Mouse (Mus musculus) liver, embryonic 18 days (tissue): ENCODE measurements around the gene Adcy6. TPM values are rescaled to one million over a fixed set of nuclear protein-coding genes. Genes with fewer than 3 reads are reported as not detected.

Experiments
- polyA plus RNA-seq: library from polyadenylated mRNA; depleted of rRNA; stranded (reverse); fragments of >200 nt; gene quantifications from 2 replicates; pipeline ENCODE4 v1.2.3, GENCODE M21; 2012; rRNA removed

Adcy6 gene
- polyA plus RNA-seq, result 14.0 and 17.8 TPM in 2 replicates

GRCm38 (mm10) chr15:98609331-98610130 is at the start of gene Adcy6:
Gene Adcy6 (minus strand): TSS chr15:98610076.

GRCm38 (mm10) chr15:98630540-98630939 is 20.7 kb upstream of the Adcy6 start, which contains the start of gene Cacnb3:
Gene Cacnb3 (plus strand): TSS chr15:98630840.

GRCm38 (mm10) chr15:98570873-98571538 is 38.9 kb downstream of the Adcy6 start, which contains the start of the genes Ccnt1 and 4930415O20Rik:
Gene Ccnt1 (minus strand): TSS chr15:98570923.
Gene 4930415O20Rik (plus strand): TSS chr15:98571004.

Other genes starting within 250 kb of the Adcy6 start
- not detected in 2 replicates for gene Olfr283, start 229.1 kb downstream of the Adcy6 start, polyA plus RNA-seq
- not detected in 2 replicates for gene Olfr282, start 178.9 kb downstream of the Adcy6 start, polyA plus RNA-seq
- gene Olfr281, start 157.5 kb downstream of the Adcy6 start, polyA plus RNA-seq, result not detected in 2 replicates
- not detected in 2 replicates for gene OR5BS1P, start 140.2 kb downstream of the Adcy6 start, polyA plus RNA-seq
- gene Lalba, start 127.4 kb downstream of the Adcy6 start, polyA plus RNA-seq, result not detected in 2 replicates
- not detected in 2 replicates for gene Olfr279, start 117.7 kb downstream of the Adcy6 start, polyA plus RNA-seq
- 19.0 and 19.6 TPM in 2 replicates for gene Kansl2, start 75.8 kb downstream of the Adcy6 start, polyA plus RNA-seq
- 6.7 TPM in 2 replicates for gene Ccnt1, start 39.2 kb downstream of the Adcy6 start, polyA plus RNA-seq
- gene 4930415O20Rik, start 39.1 kb downstream of the Adcy6 start, polyA plus RNA-seq, result 0.06 TPM in 1 of 2 replicates, not detected in the other
- 1.2 TPM in 2 replicates for gene Cacnb3, start 20.8 kb upstream of the Adcy6 start, polyA plus RNA-seq
- 16.7 and 18.6 TPM in 2 replicates for gene Ddx23, start 52.8 kb upstream of the Adcy6 start, polyA plus RNA-seq
- gene Rnd1, start 67.4 kb upstream of the Adcy6 start, polyA plus RNA-seq, result 1.9 and 2.1 TPM in 2 replicates
- gene Ccdc65, start 98.1 kb upstream of the Adcy6 start, polyA plus RNA-seq, result 0.03 and 0.04 TPM in 2 replicates
- 136 and 198 TPM in 2 replicates for gene Fkbp11, start 118.1 kb upstream of the Adcy6 start, polyA plus RNA-seq
- gene Arf3, start 153.1 kb upstream of the Adcy6 start, polyA plus RNA-seq, result 17.4 and 22.0 TPM in 2 replicates
- gene Wnt10b, start 168.1 kb upstream of the Adcy6 start, polyA plus RNA-seq, result 0.03 and 0.07 TPM in 2 replicates
- not detected in 2 replicates for gene Wnt1, start 179.8 kb upstream of the Adcy6 start, polyA plus RNA-seq
- 0.01 and 0.02 TPM in 2 replicates for gene Ddn, start 199.4 kb upstream of the Adcy6 start, polyA plus RNA-seq
- 47.3 and 53.3 TPM in 2 replicates for gene Prkag1, start 221.4 kb upstream of the Adcy6 start, polyA plus RNA-seq